Mouse (Mus musculus) CD4-positive helper T cell, adult 2 months (primary cell): ENCODE measurements at regions not wholly inside any gene's neighbourhood (a gene's known extent, or its start where the extent isn't known, plus 50 kb on each side); places are given as distances from the start of the nearest gene placed in this dataset.
A peak's percentile ranks its signal among the peaks of the same experiment; 100 is the strongest.

Experiments used
- DNase-seq: peaks from one replicate; pipeline ENCODE4 v3.0.0-alpha.2; 2012; ENCODE audit warnings: low read depth, missing footprints, low spot score

DNA sequence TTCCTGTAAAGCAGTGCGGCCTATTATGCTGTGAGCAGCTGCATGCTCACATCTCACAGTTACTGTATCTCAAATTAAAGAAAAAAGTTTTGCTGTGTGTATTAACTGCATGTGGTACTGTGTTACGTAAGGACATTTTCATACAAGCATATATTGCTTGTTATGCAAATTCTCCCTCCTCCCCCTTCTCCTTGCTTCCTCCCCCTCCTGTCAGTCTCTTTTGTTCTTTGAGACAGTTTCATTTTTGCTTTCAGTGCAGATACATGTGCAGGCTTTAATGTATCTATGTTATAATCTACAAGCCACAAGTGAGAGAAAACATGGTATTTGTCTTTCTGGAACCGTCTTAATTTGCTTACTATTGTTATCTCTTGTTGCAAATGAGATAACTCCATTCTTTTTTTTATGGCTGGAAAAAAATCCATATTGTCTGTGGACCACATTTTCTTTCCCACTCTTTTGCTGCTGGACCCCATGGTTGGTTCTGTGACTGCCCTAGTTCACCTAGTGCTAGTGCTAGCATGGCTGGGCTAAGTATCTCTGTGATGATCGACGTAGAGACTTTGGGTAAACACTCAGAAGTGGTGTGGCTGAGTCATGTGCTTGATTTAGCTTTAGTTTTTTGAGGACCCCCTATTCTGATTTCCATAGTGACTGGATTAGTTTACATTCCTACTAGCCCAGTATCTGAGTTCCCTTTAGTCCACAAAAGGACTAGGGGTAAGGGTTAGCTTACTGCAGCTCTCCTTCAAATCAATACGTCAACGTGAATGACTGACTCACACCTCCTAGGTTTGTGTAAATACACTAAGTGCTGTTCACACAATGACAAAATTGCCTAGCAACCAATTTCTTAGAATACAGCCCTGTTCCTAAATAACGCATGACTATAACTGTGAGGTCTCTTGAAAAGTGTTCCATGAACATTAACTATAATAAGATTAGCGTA, 158.1 kb downstream of the Icos start:
- DNase-seq: peak; percentile 87

DNA sequence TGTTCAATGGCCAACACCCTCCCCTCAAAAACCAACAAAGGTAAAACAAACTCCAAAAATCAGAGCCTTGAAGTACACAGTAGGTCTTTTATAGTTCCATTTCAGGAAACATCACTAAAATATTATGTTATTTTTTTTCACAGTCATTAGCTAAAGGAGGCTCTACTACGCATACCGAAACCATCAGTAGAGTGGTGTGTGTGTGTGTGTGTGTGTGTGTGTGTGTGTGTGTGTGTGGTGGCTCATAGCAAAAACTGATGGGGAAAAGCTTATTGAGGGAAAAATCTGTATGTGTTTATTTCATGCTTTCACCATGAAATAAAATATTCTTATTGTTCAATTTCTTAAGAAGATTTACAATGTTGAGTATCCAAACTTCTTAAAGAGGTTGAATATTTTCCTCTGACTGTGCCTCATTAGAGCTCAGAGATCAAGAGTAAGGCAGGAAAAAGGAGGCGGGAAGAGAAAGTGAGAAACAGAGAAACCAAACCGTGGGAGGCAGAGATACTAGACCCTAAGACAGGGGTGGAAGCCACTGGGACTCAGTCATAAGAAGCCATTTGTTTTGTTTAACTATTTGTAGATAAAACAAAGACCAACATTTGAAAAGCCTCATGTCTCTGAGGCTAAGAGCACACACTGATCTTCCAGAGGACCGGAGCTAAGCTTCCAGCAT, 159.6 kb downstream of the Icos start:
- peak; percentile 59 for DNase-seq

DNA sequence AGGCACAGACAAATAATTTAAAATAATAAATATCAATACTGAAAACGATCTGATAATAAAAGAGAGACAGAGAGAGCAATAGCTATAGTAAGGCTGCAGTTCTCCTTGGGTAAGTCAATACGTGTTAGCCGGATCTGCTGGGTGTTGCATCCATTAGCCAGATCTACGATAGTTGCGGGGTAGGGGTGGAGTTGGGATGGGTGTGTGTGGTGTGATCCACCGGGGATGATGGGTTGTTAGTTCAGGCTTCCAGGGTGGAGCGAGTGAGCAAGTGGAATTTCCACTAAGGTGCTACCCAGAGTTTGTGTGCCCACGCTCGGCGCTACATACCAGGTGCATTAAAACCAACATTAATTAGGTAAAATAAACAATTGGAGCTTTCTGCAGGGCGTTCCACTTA, 160.2 kb downstream of the Icos start:
- peak; percentile 47 for DNase-seq

DNA sequence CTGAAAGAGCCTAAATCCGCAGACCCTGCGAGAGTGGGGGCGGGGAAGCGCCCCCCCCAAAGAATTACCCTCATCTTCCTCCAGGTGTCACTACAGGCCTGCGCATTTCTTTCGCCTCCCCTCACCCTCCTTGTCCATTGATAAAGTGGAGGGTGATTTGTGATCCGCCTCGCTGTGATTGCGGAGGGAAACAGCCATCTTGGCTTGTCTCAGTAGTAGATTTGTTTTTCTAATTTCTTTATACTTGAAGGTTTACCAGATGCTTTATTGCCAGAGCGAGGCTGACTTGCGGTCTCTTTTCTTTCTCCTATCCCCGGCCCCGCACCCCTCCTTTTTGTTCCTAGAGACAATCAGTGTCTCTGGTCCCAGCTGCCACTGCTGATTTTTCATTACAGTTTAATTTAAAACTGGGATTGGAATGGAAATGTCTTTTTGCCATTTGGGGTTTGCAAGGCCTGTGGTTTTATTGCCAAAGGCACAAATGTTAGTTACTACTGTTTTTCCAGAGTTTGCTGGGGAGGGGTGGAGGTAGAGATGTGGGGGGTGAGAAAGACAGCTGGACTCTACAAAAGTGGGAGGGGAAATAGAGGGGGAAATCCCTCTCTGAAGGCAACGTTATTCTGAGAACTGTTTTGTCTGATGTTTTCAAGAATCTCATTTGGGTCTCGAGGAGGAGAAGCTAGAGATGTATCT, 161.7 kb downstream of the Icos start:
- peak; percentile 79 for DNase-seq

DNA sequence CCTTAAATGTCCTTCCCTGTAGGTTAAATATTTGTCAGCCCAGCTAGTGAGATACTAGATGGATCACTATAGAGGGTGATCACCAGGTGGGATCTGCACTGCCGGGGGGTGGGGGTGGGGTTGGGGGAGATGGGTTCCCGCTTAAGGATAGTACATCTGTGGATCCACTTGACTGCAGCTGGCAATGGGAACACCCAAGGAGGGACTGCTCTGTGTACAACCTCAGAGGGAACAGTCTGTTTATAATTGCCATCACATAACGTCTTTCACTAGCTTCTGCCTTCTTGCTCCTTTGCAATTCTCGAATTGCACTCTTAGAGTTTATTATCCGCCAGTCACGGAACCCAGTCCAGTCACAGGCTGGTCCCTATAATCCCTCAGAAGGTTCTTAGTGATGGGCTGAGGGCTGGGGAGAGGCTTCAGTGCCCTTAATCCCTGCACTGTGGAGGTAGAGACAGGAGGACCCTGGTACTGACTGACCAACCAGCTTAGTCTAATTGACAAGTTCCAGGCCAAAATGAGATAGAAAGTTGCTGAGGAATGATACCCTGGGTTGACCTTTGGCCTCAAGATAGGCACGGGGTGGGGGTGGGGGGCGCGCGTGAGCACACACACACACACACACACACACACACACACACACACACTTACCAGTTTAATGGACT, 162.4 kb downstream of the Icos start:
- no peak for DNase-seq

DNA sequence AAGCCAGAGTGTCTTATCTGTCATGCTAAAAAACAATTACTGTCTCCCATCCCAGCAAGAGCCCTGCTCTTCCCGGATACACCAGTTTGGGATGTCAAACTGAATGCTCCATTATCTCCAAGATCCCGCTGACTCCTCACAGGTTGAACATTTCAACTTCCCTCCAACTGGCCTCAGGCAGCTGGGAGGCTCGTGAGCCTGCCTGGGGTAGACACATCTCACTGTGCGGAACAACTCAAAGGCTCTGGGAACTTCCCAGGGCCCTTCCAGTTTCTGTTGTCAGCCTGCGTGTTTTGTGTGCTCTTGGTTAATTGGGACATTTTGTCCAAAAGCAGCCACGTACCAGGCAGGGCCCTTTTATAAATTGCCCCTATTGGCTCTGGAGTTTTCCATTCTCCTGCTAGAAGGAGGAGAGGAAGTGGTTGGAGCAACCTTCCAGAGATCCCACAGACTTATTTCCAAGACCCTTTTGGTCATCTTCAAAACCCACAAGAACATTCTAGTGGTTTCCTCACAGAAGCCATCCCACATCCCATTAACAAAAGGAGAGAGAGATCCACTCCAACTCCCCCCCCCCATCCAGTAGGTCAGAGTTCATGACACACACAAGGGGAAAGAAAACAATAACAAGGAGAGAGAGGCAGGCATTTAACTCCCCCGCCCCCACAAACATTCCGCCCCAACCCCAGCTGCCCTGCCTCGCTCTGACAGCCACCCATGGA, 163.3 kb downstream of the Icos start:
- DNase-seq: peak; percentile 15

DNA sequence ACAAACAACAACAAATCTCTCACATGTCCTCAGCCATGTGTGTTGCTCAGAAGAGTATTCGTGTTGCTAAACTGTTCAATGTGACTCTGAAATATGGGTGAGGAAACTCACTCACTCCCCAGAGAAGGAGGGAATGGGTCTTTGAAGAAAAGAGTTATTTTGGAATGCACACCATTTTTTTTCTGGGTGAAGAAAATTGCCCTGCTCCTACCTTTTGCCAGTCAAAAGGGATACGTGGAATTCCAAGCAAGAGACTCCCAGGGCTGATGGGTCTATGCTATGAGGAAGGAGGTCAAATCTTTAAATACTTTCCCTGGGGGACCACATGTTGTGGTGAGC, 163.8 kb downstream of the Icos start:
- DNase-seq: no peak

DNA sequence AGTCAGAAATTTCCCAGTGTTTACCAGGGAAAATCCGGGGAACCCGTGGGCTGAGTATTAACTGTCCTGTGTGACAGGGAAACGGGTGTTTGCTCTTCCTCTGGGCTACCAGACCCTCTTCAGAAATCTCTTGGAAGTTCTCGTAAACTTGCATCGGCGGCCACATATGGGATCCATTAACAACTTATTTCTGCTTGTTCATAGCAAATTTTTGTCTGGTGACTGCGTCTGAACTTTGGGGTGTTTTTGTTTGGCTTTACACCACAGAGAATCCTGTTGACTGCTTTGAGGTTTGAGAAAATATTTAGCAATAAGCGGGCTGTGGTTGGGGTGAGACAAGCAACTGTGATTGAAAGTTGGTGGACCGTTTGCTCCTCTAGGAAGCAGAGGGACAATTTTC, 164.2 kb downstream of the Icos start:
- no peak for DNase-seq

DNA sequence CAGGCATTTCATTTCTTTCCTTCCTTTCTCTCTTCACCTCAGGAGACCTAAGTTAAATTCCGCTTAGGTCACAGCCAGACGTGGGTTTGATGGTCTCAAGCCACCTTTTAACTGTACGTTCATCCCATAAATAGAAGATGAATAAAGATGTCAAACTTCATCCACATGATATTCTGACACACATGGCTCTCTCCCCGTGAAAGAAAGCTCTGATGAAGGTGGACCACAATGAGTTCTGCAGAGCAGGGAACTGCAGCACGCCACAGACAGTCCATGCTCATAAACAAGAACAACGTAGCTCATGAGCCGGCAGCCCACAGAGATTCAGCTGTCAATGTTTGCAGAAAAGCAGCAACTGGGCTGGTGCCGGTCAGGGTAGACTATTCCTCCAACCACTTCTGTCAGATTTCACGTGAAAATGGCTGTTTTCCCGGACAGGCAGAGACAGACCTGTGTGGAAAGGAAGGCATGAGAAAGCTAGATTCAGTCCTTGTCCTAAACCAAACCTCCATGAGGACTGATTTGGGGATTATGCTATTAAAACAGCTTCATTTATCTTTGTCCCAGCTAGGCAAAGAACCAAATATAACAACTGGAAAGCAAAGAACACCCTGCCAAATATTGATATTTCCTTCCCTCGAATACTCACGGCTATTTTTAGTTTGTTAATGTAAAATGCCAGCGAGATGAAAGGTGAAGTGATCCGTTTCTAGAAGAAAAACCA, 165.5 kb downstream of the Icos start:
- DNase-seq: no peak

DNA sequence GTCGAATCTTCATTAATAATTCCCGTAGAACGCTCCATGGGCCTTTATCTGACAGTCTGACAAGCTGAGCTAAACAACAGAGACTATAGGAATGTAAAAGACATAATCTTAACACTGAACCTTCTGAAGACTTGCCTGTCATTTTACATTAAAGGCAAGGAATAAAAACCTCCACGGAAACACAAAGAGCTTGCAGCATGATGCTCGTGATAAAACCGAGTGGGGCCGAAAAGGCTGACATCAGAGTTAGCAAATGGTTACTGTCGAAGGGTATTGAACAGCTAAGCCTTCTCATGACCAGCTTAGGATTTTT, 166.0 kb downstream of the Icos start:
- DNase-seq: no peak

DNA sequence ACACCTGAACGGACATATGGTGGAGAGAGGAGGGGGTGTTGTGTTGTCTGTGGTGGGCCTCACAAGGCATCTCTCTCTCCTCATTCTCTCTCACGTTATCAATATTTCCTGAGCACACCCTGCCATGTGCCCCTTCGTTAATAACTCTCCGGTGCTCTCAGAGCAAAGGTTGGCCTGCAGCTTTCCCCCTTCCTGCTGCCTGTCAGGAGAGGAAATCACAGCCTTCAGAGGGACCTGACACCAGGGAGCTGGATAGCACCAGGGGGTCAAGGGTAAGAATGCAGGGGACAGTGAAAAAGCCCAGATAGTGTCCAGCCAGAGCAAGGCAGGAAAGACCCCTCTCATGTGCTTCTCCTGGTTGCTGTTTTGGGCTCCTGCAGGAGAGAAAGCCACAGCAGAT, 167.3 kb downstream of the Icos start:
- no peak for DNase-seq

DNA sequence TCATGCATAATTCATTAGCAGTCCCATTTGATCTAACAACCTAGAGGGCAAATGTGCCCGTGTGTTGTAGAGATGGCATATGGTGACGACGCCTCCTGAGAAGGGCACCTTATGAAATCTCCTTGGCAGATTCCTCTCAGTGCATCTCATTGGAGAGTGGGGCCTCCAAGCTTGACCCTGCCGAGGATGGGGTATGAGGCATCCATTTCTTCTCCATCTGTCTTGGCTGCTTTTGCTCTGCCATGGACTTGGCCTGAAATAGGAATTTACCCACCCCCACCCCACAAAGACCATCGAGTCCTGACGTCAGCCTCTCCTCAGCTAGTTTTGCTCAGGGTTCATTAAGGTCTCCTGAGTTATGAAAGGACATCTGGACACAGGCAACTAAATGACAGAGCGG, 167.8 kb downstream of the Icos start:
- DNase-seq: no peak

DNA sequence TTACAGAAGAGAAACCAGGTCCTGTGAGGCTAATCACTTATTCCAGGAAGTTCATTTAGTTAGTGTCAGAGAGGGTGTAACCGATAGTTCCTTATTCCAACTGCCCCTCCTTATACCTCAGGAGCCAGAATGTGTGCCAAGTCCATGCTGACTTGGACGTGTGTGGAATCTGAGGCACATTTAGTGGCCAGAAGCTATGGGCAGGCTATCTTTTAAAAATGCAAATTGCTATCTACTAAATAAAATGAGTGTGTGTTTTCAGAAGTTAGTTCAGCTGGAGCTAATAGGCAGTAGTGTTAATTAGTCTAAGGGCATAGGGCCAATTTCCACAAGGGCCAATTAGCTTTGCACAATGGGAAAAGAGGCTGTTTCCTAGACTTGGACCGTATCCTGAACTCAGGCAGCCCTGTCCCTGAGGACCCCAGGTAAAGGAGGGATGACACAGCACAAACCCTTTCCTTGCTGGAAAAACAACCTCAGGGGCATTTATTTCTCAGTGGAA, 168.5 kb downstream of the Icos start:
- DNase-seq: no peak

DNA sequence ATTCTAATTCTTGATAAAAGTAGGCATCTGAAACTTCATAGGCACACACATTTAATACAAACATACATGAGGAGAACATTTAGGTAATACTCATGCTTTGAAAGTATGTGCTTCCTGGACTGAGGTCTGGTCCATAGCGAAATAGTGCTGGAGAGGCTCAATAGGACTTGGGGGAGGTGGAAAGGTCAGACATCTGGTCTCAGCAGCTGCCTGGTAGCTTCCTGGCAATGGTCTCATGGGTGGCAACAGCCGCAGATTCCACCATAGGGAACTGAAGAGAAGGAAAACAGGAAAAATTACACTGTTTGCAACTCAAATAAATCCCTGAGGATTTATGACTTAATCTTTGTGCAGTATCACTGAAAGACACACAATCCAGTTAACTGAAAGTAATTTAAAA, 174.0 kb downstream of the Icos start:
- no peak for DNase-seq

DNA sequence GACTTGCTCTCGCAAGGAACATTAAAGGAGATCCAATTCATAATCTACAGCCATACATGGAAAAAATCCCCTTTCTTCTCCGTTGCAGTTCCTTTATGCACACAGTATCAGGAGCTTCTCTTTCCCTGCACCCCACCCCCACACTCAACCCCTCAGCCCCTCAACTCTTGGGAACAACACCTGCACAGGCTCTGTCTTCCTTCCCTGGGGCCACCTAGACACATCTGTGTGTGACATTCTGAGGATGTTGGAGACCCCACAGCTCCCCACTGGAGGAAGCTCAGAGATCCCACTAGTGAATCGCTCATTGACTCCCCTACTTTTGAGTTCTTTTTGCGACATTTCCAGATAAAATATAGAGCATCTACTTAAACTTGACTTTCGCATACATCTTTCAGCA, 174.4 kb downstream of the Icos start:
- no peak for DNase-seq

DNA sequence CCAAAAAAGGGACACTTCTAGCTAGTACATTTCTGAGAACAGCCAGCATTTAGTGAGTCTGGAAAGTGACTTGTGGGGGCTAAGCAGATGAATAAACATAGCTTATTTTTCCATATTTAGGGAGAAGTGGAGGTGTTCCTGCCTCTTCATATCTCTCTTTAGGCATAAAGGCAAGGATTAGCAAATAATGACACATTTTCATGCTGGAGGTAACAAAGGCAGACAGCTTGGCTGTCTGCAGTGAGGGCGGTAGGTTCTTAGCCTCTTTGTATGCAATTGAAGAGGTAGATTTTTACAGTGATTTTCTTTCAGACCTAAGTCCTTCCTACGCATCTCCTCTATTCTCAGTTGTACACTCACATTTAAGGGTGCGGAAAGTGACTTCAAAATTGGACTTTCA, 176.5 kb downstream of the Icos start:
- DNase-seq: no peak

DNA sequence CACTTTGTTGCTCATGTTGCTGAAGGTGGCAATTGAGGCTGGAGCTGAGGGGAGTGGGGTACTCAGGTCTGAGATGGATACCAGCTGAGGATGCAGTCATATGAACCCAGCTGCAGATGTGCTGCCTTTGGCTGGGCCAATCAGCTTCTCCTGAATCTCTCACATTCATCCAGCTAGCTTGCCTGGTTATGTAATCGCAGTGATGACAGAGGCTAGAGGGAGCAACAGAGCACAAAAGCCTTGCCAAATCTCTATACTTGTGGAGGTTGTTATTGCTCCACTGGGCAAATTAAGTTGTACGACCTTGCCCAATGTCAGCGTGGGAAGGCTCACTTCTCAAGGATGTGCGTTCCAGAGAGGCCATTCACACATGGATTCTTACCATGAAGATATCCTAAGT, 179.5 kb downstream of the Icos start:
- DNase-seq: no peak

DNA sequence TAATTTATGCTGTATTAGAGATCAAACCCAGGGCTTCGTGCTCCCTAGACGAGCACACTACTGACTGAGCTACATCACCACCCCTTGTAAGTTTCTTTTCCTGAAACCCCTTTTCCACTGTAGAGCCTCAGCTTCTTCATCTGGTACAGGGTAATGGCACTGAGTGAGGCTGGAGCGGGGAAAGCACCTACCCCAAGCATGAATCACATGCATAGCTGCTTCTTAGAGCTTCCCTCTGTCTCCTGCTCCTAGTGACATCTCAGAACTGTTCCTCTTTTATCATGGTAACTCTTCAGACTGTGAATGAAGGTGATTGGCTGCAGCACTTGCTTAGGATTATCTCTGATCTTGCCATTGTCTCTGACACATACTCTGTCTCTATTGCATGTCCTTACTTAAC, 182.8 kb downstream of the Icos start:
- no peak for DNase-seq

DNA sequence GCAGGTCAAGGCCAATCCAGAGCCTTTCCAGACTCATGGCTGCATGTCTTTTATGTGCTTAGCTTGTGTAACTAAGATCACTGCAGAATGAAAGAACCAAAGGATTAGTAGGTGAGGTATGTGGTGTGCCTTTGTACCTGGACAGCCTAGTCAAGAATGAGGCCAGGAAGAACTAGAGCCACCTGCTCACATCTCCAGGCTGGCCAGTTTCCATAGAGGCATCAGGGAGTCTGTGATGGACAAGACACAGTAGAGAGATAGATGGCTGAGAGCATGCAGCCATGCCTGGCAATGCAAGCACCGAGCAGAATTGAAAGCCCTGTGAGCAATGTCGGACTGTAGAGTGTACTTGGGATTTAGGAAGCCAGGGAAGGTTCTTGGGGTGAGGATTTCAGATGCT, 186.5 kb downstream of the Icos start:
- DNase-seq: no peak

DNA sequence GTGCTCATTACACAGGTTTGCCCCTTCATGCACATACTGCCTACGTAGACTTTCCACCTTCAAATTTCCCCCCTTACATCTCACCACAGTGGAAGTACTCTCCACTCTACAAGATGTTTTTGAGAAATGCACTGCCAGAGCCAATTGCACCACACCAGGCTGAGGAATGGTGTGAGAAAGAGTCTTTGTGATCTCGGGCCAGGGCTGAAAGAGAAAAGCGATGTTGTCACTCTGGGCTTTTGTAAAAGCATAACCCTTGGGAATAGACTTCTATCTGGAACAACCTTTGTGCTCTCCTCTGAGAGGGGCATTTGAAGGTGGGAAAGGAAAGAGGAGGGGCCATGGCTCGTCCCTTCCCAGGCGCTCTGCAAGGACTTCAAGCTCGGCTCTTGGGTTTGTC, 194.2 kb downstream of the Icos start:
- no peak for DNase-seq

DNA sequence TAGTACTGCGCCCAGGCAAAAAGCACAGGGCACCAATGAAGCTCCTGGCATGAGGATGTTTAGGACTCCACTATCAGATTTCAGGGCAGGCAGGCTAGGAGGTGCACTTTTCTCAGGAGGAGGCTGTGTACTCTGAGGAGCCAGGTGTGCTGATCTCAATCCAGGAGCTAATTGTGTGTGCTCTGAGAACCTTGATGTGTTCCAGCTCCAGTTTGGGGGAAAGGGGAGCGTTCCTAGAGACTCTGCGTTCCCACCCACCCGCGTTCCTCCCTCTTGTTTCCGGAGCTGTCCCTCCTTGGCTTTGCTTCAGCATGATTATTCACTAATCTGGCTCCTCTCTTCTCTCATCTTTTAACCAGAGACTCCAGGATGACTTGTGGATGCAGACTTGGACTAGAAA, 195.2 kb downstream of the Icos start:
- no peak for DNase-seq
